9 mouse cellular contexts compared by ENCODE assay signal in the genomic region with DNA sequence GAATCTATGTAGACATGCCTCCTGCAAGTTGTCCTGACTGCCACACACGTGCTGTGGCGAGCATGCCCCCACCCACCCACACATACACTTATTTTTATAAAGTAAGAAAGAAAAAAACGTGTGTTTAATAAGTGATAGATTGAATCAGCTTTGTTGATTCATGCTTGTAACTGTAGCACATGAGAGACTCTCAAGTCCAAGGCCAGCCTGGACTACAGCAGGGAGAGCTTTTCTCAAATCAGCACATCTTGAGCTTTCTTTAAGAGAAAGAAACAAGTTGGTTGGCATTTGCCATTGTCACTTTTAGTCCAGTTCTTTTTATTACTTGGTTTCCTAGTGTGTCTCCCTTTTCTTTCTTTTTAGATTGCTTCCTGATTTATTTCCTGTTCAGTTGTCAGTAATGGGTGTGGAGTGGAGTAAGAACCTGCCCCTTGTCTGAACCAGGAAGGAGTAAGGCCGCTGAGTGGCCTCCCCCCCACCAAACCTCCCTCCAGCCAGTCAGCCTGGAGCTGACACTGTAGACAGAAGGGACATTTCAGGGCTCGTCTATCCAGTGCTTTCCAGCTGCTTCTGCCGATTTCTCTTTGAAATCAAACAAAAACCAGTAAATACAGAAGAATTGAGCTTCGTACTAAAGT. TPM values are rescaled to one million over a fixed set of nuclear protein-coding genes. Genes with fewer than 3 reads are reported as not detected.
DNase-seq lines count a peak whose midpoint lies in the region; ATAC-seq and TF ChIP-seq lines count a peak whose summit lies in the region.
"Had no signal": no experiment of that assay in that cellular context is flagged by ENCODE, and none has a peak within 500 bp of the region (broad histone marks: within the 10 kb centered on the region; RNA-seq: fewer than 3 reads in every experiment).

No protein-coding gene starts in this region.

- no peak for TF ChIP-seq POLR2A in embryonic fibroblast, embryonic 13.5 days (IDR thresholded peaks at IDR 0.05; ENCODE audit: low read depth, low read length)

- no peak overlapping the region for H3K4me3 ChIP-seq in embryonic fibroblast, embryonic 13.5 days (ENCODE audit: insufficient read depth, low read length)
- no peak overlapping the region for H3K4me3 ChIP-seq in lung, postnatal 0 days (ENCODE audit: low read depth, low read length)
- H3K4me3 ChIP-seq: hindbrain, embryonic 15.5 days had no signal

- peak; percentile 93 for ATAC-seq in lung, postnatal 0 days

- no peak overlapping the region for H3K9ac ChIP-seq in lung, postnatal 0 days (replicated peaks; ENCODE audit: low read depth)
- H3K9ac ChIP-seq: hindbrain, embryonic 15.5 days had no signal

- H3K36me3 ChIP-seq in lung, postnatal 0 days (ENCODE audit: insufficient read depth, low read length): no peaks in the 10 kb centered on the region
- H3K36me3 ChIP-seq: hindbrain, embryonic 15.5 days had no signal

- H3K27ac ChIP-seq in embryonic fibroblast, embryonic 13.5 days (ENCODE audit: insufficient read depth, low read length): peak overlapping the region; percentile 48; the same call in 1 of the 2 replicates
- peak overlapping the region; percentile 76 for H3K27ac ChIP-seq in lung, postnatal 0 days (ENCODE audit: low read length)
- H3K27ac ChIP-seq: hindbrain, embryonic 15.5 days had no signal

- TF ChIP-seq EP300 in lung, postnatal 0 days (IDR thresholded peaks at IDR 0.05): peak; percentile 48

- H3K4me2 ChIP-seq in lung, postnatal 0 days (replicated peaks; ENCODE audit: low read depth, low read length): peak overlapping the region; percentile 1; the same call in 1 of the 2 replicates
- H3K4me2 ChIP-seq: hindbrain, embryonic 15.5 days had no signal

- TF ChIP-seq CTCF in embryonic fibroblast, embryonic 13.5 days (IDR thresholded peaks at IDR 0.05; ENCODE audit: borderline replicate concordance, insufficient read depth, low read length): no peak
- no peak for TF ChIP-seq CTCF in lung, postnatal 0 days (IDR thresholded peaks at IDR 0.05)

- peaks cover 9% of the 10 kb centered on the region for H3K4me1 ChIP-seq in embryonic fibroblast, embryonic 13.5 days (ENCODE audit: control insufficient read depth, insufficient read depth, low read length)
- H3K4me1 ChIP-seq in lung, postnatal 0 days (ENCODE audit: insufficient read depth, low read depth, low read length): peaks cover 5% of the 10 kb centered on the region; the same call in 1 of the 2 replicates
- H3K4me1 ChIP-seq: hindbrain, embryonic 15.5 days had no signal

- H3K27me3 ChIP-seq in lung, postnatal 0 days (replicated peaks; ENCODE audit: insufficient read depth, low read length): no peaks in the 10 kb centered on the region
- H3K27me3 ChIP-seq: hindbrain, embryonic 15.5 days had no signal

- 23% methylated on average over 7 of the region's 7 CpGs for WGBS in lung, postnatal 0 days

- H3K9me3 ChIP-seq in lung, postnatal 0 days (ENCODE audit: low read length): no peaks in the 10 kb centered on the region
- H3K9me3 ChIP-seq: hindbrain, embryonic 15.5 days had no signal

- peak; percentile 12 for DNase-seq in gastrocnemius, postnatal 10 days
- no peak for DNase-seq in gastrocnemius, adult 8-10 months (ENCODE audit: low spot score in 2 of 2)
- peak; percentile 39 for DNase-seq in kidney, adult 11 months
- DNase-seq in lung, postnatal 0 days (ENCODE audit: low spot score): peak; percentile 88
- DNase-seq in cerebellum, postnatal 36 days: no peak
- no peak for DNase-seq in thymus, adult 18-20 months
- no peak for DNase-seq in cerebellum, postnatal 14 days

RNA-seq across cellular contexts. Expression of gene Atg14, which starts 55.5 kb away (rescaled TPM):
- 1 to 10 TPM; 6.0 to 7.6 TPM for total RNA-seq in gastrocnemius, postnatal 10 days (2021)
- total RNA-seq in gastrocnemius, adult 8-10 months (2022): 1 to 10 TPM; 7.4 to 9.8 (median 8.4) TPM
- polyA plus RNA-seq in embryonic fibroblast, embryonic 13.5 days (2011; ENCODE audit: insufficient read length, low read depth, missing spikeins): 7.4 and 10.4 TPM in 2 replicates
- 11.3 and 11.5 TPM in 2 replicates for polyA plus RNA-seq in lung, postnatal 0 days (2015; fragmentation: Nextera tagmentation; extraction: Ambion mirVana)

Comparison
In these comparisons a context has a peak if more than half of its experiments do, and no peak if none do; other contexts are left out.
1. DNase-seq: peak in gastrocnemius, postnatal 10 days (single experiment), kidney, adult 11 months (single experiment) and lung, postnatal 0 days (single experiment); none in gastrocnemius, adult 8-10 months (0 of 2), cerebellum, postnatal 36 days (0 of 2), thymus, adult 18-20 months (0 of 2) and cerebellum, postnatal 14 days (0 of 2).